Mouse (Mus musculus) hindbrain, embryonic 10.5 days (tissue): ENCODE data around the gene Slc13a4. TPM values are rescaled to one million over a fixed set of nuclear protein-coding genes. Genes with fewer than 3 reads are reported as not detected.

ENCODE experiments used
- DNase-seq: peaks from one replicate; pipeline ENCODE4 v3.0.0-alpha.2; 2017; ENCODE audit warnings: low spot score
- H3K27ac ChIP-seq: fragments of 300-500 bp; sonication (generic); 2 replicates; pipeline ENCODE4 v1.5.1; 2016; ENCODE audit warnings: mild to moderate bottlenecking, moderate library complexity
- H3K27me3 ChIP-seq: fragments of 300-500 bp; sonication (generic); 2 replicates; pipeline ENCODE4 v1.6.1; 2016; ENCODE audit warnings: mild to moderate bottlenecking; ENCODE audit not compliant: poor library complexity, insufficient read depth, severe bottlenecking
- H3K36me3 ChIP-seq: fragments of 300-500 bp; sonication (generic); 2 replicates; pipeline ENCODE4 v1.6.1; 2016; ENCODE audit warnings: mild to moderate bottlenecking, moderate library complexity
- H3K4me1 ChIP-seq: fragments of 300-500 bp; sonication (generic); replicated peaks from 2 replicates; pipeline ENCODE4 v1.6.1; 2016; ENCODE audit warnings: mild to moderate bottlenecking
- H3K4me3 ChIP-seq: fragments of 300-500 bp; sonication (generic); 2 replicates; pipeline ENCODE4 v1.5.1; 2016; ENCODE audit warnings: mild to moderate bottlenecking, moderate library complexity
- H3K9me3 ChIP-seq: fragments of 300-500 bp; sonication (generic); 2 replicates; pipeline ENCODE4 v1.6.1; 2016; ENCODE audit warnings: mild to moderate bottlenecking, moderate library complexity
- WGBS: fragments of 180-500 bp; shearing (Covaris S2); methylation state at CpG from one replicate; pipeline ENCODE4 v1.1.7; 2016; 5-methylcytosine and 5-hydroxymethylcytosine counted together
- polyA plus RNA-seq: library from polyadenylated mRNA; unstranded; fragments of >200 nt; fragmentation: Nextera tagmentation; extraction: Ambion mirVana; gene quantifications from 2 replicates; pipeline ENCODE4 v1.2.1, GENCODE M21; 2016

Gene Slc13a4
- polyA plus RNA-seq, 1 experiment from 2014 or later, result 0.72 TPM

DNA sequence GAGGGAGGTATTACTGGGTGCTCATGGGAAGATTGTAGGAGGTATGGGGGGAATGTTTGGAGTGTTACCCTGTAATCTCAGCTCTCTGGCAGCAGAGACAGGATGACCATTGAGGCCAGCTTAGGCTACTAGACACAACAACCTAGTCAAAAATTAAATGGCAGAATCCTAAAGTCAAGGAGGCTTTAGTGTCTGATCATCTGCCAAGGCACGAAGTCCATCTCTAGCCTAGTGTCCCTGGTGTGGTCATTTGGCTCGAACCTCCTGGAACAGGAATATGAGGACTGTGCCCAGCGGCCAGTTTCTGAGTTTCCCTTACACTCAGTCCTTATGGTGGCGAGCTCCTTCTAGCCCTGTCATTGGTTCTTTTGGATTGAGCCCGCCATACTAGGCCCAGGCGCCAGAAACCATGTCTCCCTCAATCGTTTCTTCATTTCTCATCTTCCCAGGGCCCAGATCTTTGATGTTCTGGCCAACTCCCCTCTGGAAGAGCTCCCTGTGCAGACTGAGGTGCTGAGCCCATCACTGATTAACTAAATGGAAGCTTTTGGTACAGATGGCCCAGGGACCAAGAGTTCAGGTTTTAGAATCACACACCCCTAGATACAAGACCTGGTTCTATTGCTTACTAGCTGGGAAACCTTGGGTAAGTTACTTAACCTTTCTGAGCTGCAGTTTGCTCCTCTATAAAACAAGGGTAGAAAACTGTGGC lies 10.3 kb downstream of the Slc13a4 start:
- no peaks in the 10 kb centered on the region for H3K27me3 ChIP-seq
- H3K27ac ChIP-seq, result no peak overlapping the region
- WGBS, result 85% methylated on average over 7 of the region's 7 CpGs
- no peak for DNase-seq
- H3K36me3 ChIP-seq, result no peaks in the 10 kb centered on the region
- H3K4me1 ChIP-seq, result no peaks in the 10 kb centered on the region; the same call in 1 of the 2 replicates
- H3K9me3 ChIP-seq, result no peaks in the 10 kb centered on the region
- H3K4me3 ChIP-seq, result no peak overlapping the region

- Histone ChIP-seq H3K36me3 (no peaks in the 10 kb centered on the region), H3K4me1 (no peaks in the 10 kb centered on the region; the same call in 1 of the 2 replicates), H3K27ac (no peak overlapping the region), H3K9me3 (no peaks in the 10 kb centered on the region), H3K27me3 (no peaks in the 10 kb centered on the region), H3K4me3 (no peak overlapping the region)
- DNase-seq, result no peak
- 47% methylated on average over 2 of the region's 2 CpGs for WGBS
Observed at GRCm38 (mm10) chr6:35297001-35297400, 10.9 kb downstream of the Slc13a4 start.

- Histone ChIP-seq H3K9me3 (no peaks in the 10 kb centered on the region), H3K27me3 (no peaks in the 10 kb centered on the region), H3K27ac (no peak overlapping the region), H3K36me3 (no peaks in the 10 kb centered on the region), H3K4me1 (no peaks in the 10 kb centered on the region; the same call in 1 of the 2 replicates), H3K4me3 (no peak overlapping the region)
- no peak for DNase-seq
- 95% methylated on average over 2 of the region's 2 CpGs for WGBS
Observed at GRCm38 (mm10) chr6:35294964-35295363, 13.0 kb downstream of the Slc13a4 start.

- Histone ChIP-seq H3K27ac (peak overlapping the region; percentile 80; the same call in 1 of the 2 replicates), H3K4me1 (peaks cover 16% of the 10 kb centered on the region), H3K4me3 (no peak overlapping the region), H3K9me3 (no peaks in the 10 kb centered on the region), H3K36me3 (no peaks in the 10 kb centered on the region), H3K27me3 (no peaks in the 10 kb centered on the region)
- 91% methylated on average over 8 of the region's 8 CpGs for whole genome bisulfite sequencing
- no peak for DNase-seq
Observed at GRCm38 (mm10) chr6:35289676-35290075, 18.3 kb downstream of the Slc13a4 start.

DNA sequence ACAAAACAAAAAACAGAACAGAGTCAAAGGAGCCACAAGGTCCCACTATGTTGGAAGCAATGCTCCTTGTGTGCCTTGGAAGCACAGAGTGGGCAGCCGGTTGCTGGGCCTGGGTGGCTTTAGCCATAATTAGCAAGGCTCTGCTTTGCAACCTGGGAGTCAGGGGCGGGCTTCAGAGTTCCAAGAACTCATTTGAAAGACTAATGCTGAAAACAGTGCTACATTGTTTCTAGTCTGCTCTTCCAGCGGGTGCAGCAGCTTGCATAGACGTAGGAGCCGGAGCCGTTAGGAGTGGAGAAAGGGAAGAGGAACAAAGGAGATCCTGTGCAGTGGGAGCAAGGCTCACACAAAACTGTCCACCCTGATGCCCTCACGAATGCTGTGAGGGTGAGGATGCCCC lies 19.0 kb downstream of the Slc13a4 start:
- 25% methylated on average over 7 of the region's 7 CpGs for whole genome bisulfite sequencing

GRCm38 (mm10) chr6:35288114-35288761 lies 19.7 kb downstream of the Slc13a4 start:
- peak overlapping the region; percentile 80 for H3K27ac ChIP-seq
- H3K27me3 ChIP-seq, result no peaks in the 10 kb centered on the region
- DNase-seq, result no peak

More for the DNA sequence above, 19.0 kb downstream of the Slc13a4 start:
- Histone ChIP-seq H3K27me3 (no peaks in the 10 kb centered on the region), H3K27ac (peak overlapping the region; percentile 80), H3K36me3 (no peaks in the 10 kb centered on the region), H3K4me3 (no peak overlapping the region), H3K4me1 (peaks cover 16% of the 10 kb centered on the region), H3K9me3 (no peaks in the 10 kb centered on the region)
- peak; percentile 19 for DNase-seq

DNA sequence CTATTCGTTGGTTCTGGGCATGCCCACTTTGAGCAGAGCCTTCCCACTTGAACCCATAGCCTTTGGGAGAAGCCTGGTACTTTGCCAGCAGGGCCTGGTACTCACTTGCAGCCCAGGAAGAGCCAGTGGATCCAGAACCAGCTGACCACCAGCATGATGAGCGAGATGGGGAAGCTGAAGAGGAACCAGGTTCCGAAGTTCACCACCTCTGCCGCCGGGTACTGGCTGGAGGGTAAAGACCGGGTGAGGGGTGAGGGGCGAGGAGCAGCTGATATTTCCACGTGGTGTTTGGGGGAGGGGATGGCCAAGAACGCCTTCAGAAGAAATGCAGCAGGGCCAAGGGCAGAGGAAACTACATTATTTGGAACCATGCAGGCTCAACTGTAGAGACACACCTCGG lies 28.6 kb downstream of the Slc13a4 start:
- H3K36me3 ChIP-seq, result no peaks in the 10 kb centered on the region
- H3K27me3 ChIP-seq, result no peaks in the 10 kb centered on the region
- H3K4me3 ChIP-seq, result no peak overlapping the region

More at GRCm38 (mm10) chr6:35288114-35288761, 19.7 kb downstream of the Slc13a4 start:
- Histone ChIP-seq H3K36me3 (no peaks in the 10 kb centered on the region), H3K9me3 (no peaks in the 10 kb centered on the region), H3K4me1 (peaks cover 16% of the 10 kb centered on the region), H3K4me3 (no peak overlapping the region)
- 80% methylated on average over 11 of the region's 11 CpGs for WGBS

DNA sequence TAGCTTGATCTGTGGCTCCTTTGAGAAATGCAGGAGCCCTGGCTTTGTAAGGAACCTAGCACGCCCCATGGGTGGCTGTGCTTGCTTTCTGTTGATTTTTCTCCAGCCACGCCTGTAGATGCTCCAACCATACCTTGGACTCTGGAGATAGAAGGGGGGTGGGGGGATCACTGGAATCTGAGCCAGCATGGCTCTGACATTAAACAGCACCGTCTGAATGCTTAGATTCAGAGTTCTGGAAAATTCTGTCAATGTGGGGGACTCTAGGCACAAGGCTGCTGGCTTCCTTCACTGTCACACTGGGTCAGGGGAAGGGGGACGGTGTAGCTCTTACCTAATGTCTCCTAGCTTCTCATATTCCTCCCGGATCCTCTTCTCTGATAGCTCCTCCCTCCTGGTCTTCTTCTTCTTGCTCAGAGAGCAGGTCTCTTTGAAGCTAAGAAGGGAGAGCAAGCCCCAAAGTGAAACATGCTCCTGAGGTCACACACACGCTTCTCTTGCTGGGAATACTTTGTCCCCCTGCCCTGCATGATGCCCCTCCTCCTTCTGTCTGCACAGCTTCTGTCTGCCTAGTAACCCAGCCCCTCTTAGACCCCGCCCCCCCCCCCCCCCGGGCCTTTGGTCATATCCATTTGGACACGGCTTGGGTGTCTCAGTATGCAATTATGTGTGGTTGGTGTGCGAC lies 29.9 kb downstream of the Slc13a4 start:
- WGBS, result 68% methylated on average over 10 of the region's 10 CpGs
- Histone ChIP-seq H3K27ac (no peak overlapping the region), H3K9me3 (no peaks in the 10 kb centered on the region), H3K27me3 (no peaks in the 10 kb centered on the region), H3K4me1 (peaks cover 5% of the 10 kb centered on the region; the same call in 1 of the 2 replicates), H3K4me3 (no peak overlapping the region), H3K36me3 (no peaks in the 10 kb centered on the region)
- DNase-seq, result no peak

More for the DNA sequence above, 28.6 kb downstream of the Slc13a4 start:
- Histone ChIP-seq H3K9me3 (no peaks in the 10 kb centered on the region), H3K27ac (no peak overlapping the region), H3K4me1 (peaks cover 5% of the 10 kb centered on the region; the same call in 1 of the 2 replicates)
- WGBS, result 80% methylated on average over 10 of the region's 10 CpGs
- DNase-seq, result no peak

DNA sequence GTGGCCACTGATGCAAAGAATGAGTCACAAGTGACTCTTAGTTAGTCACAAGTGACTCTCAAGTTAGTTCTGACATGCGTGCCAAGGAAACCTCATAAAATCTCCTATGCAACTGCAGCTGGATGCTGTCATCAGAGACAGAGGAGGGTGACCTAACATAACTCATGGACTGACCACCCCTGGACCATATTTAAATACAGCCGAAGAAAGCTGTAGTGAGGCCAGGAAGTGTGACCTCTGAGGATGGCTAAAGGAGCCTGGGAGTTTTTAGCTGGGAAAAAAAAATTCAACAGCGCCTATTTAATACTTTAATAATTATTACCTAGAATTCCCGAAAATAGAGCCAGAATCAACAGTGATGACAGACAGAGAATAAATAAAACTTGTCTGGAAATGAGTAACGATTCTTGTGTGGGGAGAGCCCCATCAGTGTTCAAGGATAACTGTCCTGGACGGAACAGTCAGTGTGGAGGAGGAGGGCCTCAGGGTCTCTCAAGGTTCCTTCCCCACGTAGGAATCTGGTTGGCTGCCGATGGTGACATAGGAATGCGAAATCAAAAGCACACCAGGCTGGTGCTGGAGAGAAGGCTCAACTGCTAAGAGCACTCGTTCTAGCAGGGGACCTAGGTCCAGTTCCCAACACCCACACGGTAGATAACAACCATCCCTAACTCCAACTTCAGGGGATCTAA lies 34.4 kb downstream of the Slc13a4 start:
- no peaks in the 10 kb centered on the region for H3K9me3 ChIP-seq
- no peak for DNase-seq
- no peaks in the 10 kb centered on the region for H3K27me3 ChIP-seq
- H3K27ac ChIP-seq, result no peak overlapping the region
- no peak overlapping the region for H3K4me3 ChIP-seq
- peaks cover 5% of the 10 kb centered on the region; the same call in 1 of the 2 replicates for H3K4me1 ChIP-seq
- 85% methylated on average over 11 of the region's 11 CpGs for WGBS
- H3K36me3 ChIP-seq, result 0 out of 2 replicates have a peak, but pooled peaks cover 6% of the 10 kb centered on the region

DNA sequence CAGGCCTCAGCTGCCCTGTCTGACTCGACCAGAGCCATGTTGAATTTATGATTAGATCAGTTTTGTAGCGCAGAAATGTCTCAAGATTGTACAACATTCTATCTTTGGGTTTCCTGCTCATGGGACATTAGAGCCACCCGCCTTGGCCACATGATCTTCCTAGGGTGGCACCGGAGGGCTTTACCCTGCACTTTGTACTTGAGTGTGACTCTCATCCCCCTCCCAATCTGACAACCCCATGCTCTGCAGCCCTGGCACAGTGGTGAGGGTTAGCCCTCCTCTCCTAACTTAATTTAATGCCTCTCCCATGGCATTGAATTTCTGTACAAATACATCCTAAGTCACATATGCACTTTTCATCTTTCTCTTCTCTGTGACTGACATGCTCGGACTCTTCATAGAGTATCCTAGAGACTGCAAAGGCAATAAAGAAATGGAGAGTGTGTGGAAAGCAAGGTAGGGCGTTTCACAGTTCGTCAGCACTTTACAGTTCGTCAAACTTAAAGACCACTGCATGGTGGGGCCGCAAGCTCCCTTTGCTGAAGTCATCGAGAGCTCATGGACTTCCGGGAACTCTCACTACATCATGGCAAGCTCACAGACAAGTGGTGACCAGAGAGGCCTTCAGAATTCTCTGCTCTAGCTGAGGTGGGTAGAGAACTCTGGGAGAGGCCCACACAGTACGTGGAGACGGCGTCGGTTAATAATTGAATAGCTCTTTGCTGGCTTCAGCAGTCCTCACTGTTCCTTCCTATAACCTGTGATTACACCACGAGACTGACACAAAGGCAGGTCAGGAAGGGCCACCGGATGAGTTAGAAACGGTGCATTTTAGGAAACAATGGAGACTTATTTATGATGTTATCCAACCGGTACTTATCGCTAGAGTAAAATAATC lies 35.8 kb downstream of the Slc13a4 start:
- Histone ChIP-seq H3K27ac (no peak overlapping the region), H3K36me3 (0 out of 2 replicates have a peak, but pooled peaks cover 7% of the 10 kb centered on the region), H3K27me3 (no peaks in the 10 kb centered on the region), H3K4me3 (no peak overlapping the region), H3K9me3 (no peaks in the 10 kb centered on the region), H3K4me1 (no peaks in the 10 kb centered on the region)
- no peak for DNase-seq
- WGBS, result 89% methylated on average over 20 of the region's 20 CpGs

DNA sequence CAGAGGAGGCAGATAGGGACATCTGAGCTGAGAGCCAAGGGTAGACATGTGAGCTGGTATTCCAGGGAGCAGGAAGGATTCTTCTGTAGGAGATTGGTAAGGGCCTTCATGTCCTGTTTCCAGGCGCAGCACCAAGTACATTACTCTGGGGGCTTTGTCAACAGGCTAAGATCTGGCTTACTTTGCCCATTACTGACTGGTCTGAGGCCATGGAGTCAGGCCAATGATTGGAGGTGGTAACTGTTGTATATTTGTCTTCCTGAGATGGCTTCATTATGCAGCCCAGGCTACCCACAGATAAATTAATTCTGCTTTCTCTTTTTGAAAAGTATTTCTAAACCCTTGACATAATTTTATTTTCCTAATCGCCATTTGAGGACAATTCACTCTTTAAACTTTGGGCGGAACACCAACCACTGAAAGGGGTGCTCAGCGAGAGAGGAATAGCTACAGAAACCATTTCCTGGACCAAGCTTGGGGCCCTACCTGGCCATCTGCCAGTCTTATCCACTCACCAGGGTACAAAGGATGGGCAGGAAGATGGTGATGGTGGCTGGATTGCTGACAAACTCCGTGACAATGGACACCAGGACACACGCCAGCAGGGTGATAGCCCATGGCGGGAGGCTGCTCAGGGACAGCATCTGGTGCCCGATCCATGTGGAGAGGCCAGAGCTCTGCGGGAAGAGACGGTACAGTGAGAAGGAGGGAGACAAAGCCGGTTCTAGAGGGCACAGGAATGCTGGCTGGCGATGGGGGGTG lies 36.7 kb downstream of the Slc13a4 start:
- Histone ChIP-seq H3K27me3 (no peaks in the 10 kb centered on the region), H3K4me1 (no peaks in the 10 kb centered on the region), H3K27ac (no peak overlapping the region), H3K9me3 (no peaks in the 10 kb centered on the region), H3K36me3 (0 out of 2 replicates have a peak, but pooled peaks cover 7% of the 10 kb centered on the region), H3K4me3 (no peak overlapping the region)
- DNase-seq, result no peak
- 90% methylated on average over 12 of the region's 12 CpGs for WGBS
